Mouse (Mus musculus): ENCODE data around the gene Gm9736. TPM values are rescaled to one million over a fixed set of nuclear protein-coding genes. Genes with fewer than 3 reads are reported as not detected.

The Gm9736 gene
- not detected for total RNA-seq (2023)

GRCm38 (mm10) chr10:77751254-77751653 is at the start of gene Gm9736:
Gene Gm9736 (minus strand): TSS chr10:77751354.

DNA sequence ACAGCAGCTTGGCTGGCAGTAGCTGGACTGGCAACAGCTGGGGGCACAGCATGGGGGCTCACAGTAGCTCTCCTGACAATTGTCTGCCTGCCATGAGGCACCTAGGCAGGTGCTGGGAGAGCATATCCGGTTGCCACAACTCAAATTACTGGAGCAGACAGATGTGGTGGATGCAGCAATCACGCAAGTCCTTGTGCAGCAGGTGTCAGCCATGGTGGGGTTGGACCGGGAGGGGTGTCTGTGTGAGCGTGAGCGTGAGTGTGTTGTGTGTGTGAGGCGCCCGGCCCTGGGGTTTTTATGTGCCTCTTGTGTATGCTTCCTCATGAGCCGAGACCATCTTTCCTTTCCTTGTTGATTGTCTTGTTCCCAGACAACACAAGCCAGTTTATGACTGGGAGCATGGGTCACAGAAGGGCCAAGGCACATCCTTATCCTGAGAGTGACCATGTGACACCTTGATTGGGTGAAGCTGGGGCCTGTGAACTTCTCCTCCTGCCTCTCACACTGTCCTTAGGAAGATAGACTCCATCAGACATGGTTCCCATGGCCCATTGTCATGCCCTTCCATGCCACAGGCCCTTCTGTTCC is 47.9 kb upstream of the Gm9736 start, which contains the start of gene Gm19668:
Gene Gm19668, minus strand, starts transcription at position 213 of the 588 bp plus-strand sequence.

DNA sequence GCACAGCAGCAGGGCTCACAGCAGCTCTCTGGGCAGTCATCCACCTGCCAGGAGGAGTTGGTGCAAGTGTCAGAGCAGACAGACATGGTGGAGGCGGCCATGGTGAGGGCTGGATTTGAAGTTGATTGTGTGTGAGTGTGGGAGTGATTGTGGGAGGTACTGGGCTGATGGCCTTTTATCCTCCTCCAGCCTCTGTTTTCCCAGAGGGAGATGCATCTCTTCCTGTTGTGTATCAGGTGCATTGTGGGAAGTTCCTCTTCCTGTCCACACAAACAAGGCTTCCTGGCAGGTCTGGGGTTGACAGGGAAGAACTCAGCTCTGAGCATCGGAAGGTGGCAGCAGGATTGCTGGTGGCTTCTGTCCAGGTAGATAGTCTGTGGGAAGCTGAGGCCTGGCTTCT is 43.8 kb upstream of the Gm9736 start, which contains the start of gene Gm9639:
Gene Gm9639, minus strand, starts transcription at position 101 of the 400 bp plus-strand sequence.

GRCm38 (mm10) chr10:77787876-77788275 is 36.7 kb upstream of the Gm9736 start, which contains the start of gene Gm7137:
Gene Gm7137 (minus strand): TSS chr10:77788200.

GRCm38 (mm10) chr10:77782442-77782841 is 31.3 kb upstream of the Gm9736 start, which contains the start of gene Gm3250:
Gene Gm3250 (minus strand): TSS chr10:77782542.

DNA sequence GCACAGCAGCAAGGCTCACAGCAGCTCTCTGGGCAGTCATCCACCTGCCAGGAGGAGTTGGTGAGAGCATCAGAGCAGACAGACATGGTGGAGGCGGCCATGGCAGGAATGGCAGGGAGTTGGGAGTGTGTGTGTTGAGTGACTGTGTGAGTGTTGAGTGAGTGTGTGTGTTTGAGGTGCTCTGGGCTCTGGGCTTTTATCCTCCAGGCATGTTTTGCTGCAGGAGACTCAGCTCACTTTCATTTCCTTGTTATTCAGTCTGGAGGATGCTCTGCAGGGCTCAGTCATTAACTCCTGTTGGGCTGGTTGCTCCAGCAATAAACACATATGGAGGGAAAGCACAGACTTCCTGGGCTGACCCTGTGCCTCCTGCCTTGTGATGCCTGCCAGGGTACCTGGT is 25.7 kb upstream of the Gm9736 start, which contains the start of gene Gm7138:
Gene Gm7138, minus strand, starts transcription at position 101 of the 400 bp plus-strand sequence.

DNA sequence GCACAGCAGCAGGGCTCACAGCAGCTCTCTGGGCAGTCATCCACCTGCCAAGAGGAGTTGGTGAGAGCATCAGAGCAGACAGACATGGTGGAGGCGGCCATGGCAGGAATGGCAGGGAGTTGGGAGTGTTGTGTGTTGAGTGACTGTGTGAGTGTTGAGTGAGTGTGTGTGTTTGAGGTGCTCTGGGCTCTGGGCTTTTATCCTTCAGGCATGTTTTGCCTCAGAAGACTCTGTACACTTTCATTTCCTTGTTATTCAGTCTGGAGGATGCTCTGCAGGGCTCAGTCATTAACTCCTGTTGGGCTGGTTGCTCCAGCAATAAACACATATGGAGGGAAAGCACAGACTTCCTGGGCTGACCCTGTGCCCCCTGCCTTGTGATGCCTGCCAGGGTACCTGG is 20.1 kb upstream of the Gm9736 start, which contains the start of gene Gm3238:
Gene Gm3238, minus strand, starts transcription at position 101 of the 400 bp plus-strand sequence.

DNA sequence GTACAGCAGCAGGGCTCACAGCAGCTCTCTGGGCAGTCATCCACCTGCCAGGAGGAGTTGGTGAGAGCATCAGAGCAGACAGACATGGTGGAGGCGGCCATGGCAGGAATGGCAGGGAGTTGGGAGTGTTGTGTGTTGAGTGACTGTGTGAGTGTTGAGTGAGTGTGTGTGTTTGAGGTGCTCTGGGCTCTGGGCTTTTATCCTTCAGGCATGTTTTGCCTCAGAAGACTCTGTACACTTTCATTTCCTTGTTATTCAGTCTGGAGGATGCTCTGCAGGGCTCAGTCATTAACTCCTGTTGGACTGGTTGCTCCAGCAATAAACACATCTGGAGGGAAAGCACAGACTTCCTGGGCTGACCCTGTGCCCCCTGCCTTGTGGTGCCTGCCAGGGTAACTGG is 8.4 kb upstream of the Gm9736 start, which contains the start of gene Gm3233:
Gene Gm3233, minus strand, starts transcription at position 101 of the 400 bp plus-strand sequence.

GRCm38 (mm10) chr10:77741924-77742688 is 9.0 kb downstream of the Gm9736 start, which contains the start of gene Gm18596:
Gene Gm18596 (minus strand): TSS chr10:77742638.

DNA sequence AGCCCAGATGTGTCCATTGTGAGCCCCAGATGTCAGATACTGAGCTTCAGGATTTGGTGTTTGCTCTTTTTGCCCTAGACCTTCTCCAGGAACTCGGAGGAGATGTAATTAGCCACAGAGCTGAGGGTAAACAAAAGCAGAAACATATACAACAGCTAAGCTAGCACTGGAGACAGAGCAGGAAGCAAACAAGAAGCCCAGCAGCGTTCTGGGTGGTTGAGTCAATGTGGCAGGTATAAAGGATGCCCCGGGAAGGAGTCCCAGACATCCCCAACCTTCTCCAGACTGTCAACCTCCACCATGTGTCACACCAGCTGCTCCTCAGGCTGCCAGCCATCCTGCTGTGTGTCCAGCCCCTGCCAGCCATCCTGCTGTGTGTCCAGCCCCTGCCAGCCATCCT is 25.0 kb downstream of the Gm9736 start, which contains the start of gene Gm10100:
Gene Gm10100, plus strand, starts transcription at position 301 of the 400 bp plus-strand sequence.

GRCm38 (mm10) chr10:77720299-77720698 is 30.9 kb downstream of the Gm9736 start, which contains the start of gene Krtap12-1:
Gene Krtap12-1 (plus strand): TSS chr10:77720599.

GRCm38 (mm10) chr10:77715507-77715906 is 35.6 kb downstream of the Gm9736 start, which contains the start of gene Gm10142:
Gene Gm10142 (plus strand): TSS chr10:77715807.

DNA sequence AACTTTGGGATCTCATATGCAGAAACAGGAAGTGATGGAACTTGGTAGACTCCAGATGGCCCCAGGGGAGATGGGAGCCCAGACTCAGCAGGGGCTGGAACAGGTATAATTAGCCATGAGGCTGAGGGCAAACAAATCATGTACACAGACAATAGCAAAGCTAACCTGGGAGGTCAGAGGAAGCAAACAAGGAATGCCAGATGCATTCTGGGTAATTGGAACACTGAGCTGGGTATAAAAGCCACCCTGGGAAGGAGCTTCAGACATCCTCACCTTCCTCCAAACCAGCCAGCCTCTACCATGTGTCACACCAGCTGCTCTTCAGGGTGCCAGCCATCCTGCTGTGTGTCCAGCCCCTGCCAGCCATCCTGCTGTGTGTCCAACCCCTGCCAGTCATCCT is 40.0 kb downstream of the Gm9736 start, which contains the start of gene Gm10024:
Gene Gm10024, plus strand, starts transcription at position 301 of the 400 bp plus-strand sequence.

GRCm38 (mm10) chr10:77706326-77706725 is 44.8 kb downstream of the Gm9736 start, which contains the start of gene Gm10272:
Gene Gm10272 (plus strand): TSS chr10:77706626.

Other genes with a start within 250 kb of the Gm9736 start
- gene Fam207a, start 235.6 kb downstream of the Gm9736 start, total RNA-seq (2023), result 10 to 100 TPM; 28.7 to 31.2 TPM
- 100 to 1,000 TPM; 248 to 305 TPM for gene Itgb2, start 221.1 kb downstream of the Gm9736 start, total RNA-seq (2023)
- 100 to 1,000 TPM; 108 to 116 TPM for gene Pttg1ip, start 169.6 kb downstream of the Gm9736 start, total RNA-seq (2023)
- 10 to 100 TPM; 56.8 to 61.8 TPM for gene Sumo3, start 145.3 kb downstream of the Gm9736 start, total RNA-seq (2023)
- not detected for gene Gm49325, start 145.2 kb downstream of the Gm9736 start, total RNA-seq (2023)
- 10 to 100 TPM; 41.1 to 46.1 TPM for gene Ube2g2, start 129.1 kb downstream of the Gm9736 start, total RNA-seq (2023)
- gene Tspear, start 64.8 kb downstream of the Gm9736 start, total RNA-seq (2023), result 1 to 10 TPM; 1.6 to 3.3 TPM
- gene Gm19402, start 60.6 kb downstream of the Gm9736 start, total RNA-seq (2023), result not detected
- not detected for gene Gm9508, start 54.1 kb downstream of the Gm9736 start, total RNA-seq (2023)
- gene Gm10272, start 44.7 kb downstream of the Gm9736 start, total RNA-seq (2023), result not detected
- not detected for gene Gm10024, start 39.9 kb downstream of the Gm9736 start, total RNA-seq (2023)
- not detected for gene Gm10142, start 35.5 kb downstream of the Gm9736 start, total RNA-seq (2023)
- not detected for gene Krtap12-1, start 30.8 kb downstream of the Gm9736 start, total RNA-seq (2023)
- not detected for gene Gm10100, start 24.9 kb downstream of the Gm9736 start, total RNA-seq (2023)
- not detected for gene Gm18596, start 8.7 kb downstream of the Gm9736 start, total RNA-seq (2023)
- gene Gm3233, start 8.3 kb upstream of the Gm9736 start, total RNA-seq (2023), result not detected
- gene Gm3238, start 20.0 kb upstream of the Gm9736 start, total RNA-seq (2023), result not detected
- gene Gm7138, start 25.6 kb upstream of the Gm9736 start, total RNA-seq (2023), result not detected
- not detected for gene Gm3250, start 31.2 kb upstream of the Gm9736 start, total RNA-seq (2023)
- gene Gm7137, start 36.8 kb upstream of the Gm9736 start, total RNA-seq (2023), result not detected
- gene Gm9639, start 43.7 kb upstream of the Gm9736 start, total RNA-seq (2023), result not detected
- not detected for gene Gm19668, start 47.8 kb upstream of the Gm9736 start, total RNA-seq (2023)
- not detected for gene Gm9507, start 60.5 kb upstream of the Gm9736 start, total RNA-seq (2023)
- gene Gm2696, start 63.3 kb upstream of the Gm9736 start, total RNA-seq (2023), result not detected
- gene Krtap10-4, start 75.7 kb upstream of the Gm9736 start, total RNA-seq (2023), result not detected
- not detected for gene Krtap10-10, start 84.6 kb upstream of the Gm9736 start, total RNA-seq (2023)
- gene Gm36176, start 95.4 kb upstream of the Gm9736 start, total RNA-seq (2023), result not detected
- gene Gm10318, start 101.5 kb upstream of the Gm9736 start, total RNA-seq (2023), result not detected
- gene Gm3285, start 110.6 kb upstream of the Gm9736 start, total RNA-seq (2023), result not detected
- not detected for gene Lrrc3, start 151.2 kb upstream of the Gm9736 start, total RNA-seq (2023)
- 1 to 10 TPM; 2.1 to 2.3 TPM for gene Trpm2, start 219.2 kb upstream of the Gm9736 start, total RNA-seq (2023)
- 10 to 100 TPM in 1 of 2 experiments, 1 to 10 TPM in 1; 5.7 to 11.2 TPM for gene 1810043G02Rik, start 227.2 kb upstream of the Gm9736 start, total RNA-seq (2023)

Measured in T-cell, adult 66 days (primary cell).